Mouse (Mus musculus) heart, adult 8-10 months (tissue): ENCODE measurements around the gene Ctdnep1. TPM values are rescaled to one million over a fixed set of nuclear protein-coding genes. Genes with fewer than 3 reads are reported as not detected.
A peak's percentile ranks its signal among the peaks of the same experiment; 100 is the strongest.

Experiments
- DNase-seq: peaks from one replicate; pipeline ENCODE4 v3.0.0; 2022; ENCODE audit warnings: low spot score
- total RNA-seq, 4 experiments: library from RNA; stranded (reverse); gene quantifications; 2 replicates each; pipeline ENCODE4 v1.2.4; 2022

The Ctdnep1 gene
- total RNA-seq = 100 to 1,000 TPM; 144 to 172 (median 168) TPM

DNA sequence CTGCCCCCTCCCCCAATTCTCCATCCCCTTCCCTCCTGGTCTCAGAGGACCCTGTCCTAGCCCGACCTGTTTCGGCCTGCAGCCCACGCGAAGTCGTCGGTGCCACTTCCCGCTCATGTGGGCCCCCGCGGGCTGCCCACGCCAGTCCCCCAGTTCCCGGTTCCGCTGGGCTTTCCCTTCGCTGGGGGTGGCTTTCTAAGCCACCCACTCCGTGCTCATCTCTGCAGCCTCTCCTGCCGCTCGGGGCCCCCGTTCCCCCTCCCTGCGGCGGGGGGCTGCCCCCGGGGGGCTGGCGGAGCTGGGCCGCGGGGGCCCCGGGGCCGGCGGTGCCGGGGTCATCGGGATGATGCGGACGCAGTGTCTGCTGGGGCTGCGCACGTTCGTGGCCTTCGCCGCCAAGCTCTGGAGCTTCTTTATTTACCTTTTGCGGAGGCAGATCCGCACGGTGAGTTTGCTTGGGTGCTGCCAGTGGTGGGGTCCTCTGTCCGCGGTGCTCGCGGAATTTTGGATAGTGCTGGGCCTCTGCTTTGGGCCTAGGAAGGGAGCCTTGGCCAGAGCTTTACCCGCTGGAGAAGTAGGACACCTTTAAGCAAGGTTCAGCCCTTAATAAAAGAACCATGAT, at the start of gene Ctdnep1:
Gene Ctdnep1, plus strand, starts transcription at position 16 of the 622 bp plus-strand sequence.
- DNase-seq = no peak

- no peak for DNase-seq
Observed at GRCm38 (mm10) chr11:69931769-69932168, 49.2 kb upstream of the Ctdnep1 start.

GRCm38 (mm10) chr11:69932254-69932653, 48.7 kb upstream of the Ctdnep1 start:
- no peak for DNase-seq

DNA sequence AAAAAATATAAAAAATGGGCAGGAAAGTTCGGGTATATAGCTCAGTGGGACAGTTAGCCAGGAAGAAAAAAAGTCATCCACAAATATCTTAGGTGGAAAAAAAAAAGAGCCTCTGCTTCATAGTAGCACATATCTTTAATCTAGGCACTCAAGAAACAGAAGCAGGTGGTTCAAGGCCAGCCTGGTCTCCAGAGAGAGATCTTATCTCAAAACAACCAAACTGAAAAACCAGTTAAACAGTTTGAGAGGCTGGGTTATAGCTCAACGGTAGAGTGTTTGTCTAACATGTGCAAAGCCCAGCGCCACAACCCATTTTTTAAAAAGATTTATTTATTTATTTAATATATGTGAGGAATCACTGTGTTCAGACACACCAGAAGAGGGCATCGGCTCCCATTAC, 47.9 kb upstream of the Ctdnep1 start:
- no peak for DNase-seq

- DNase-seq = peak; percentile 91
Observed at GRCm38 (mm10) chr11:69934169-69934568, 46.8 kb upstream of the Ctdnep1 start.

DNA sequence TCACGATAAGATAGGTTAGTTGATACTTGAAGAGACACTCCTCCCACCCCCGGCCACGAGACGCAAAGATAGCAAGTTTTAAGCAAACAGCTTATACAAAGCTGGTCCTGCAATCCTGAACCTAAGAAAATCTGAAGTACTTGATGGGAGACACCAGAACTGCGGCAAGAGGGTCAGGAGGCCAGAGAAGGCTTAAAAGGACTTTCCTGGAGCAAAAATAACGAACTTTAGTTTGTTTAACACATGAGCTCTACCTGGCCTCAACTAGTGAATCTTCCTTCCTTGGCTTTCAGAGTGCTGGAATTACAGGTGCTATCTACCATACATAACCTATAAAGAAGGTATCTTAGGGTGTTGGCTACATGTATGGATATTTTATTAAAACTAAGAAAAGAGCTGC, 46.3 kb upstream of the Ctdnep1 start:
- no peak for DNase-seq

GRCm38 (mm10) chr11:69935137-69935879, 45.6 kb upstream of the Ctdnep1 start, which contains the start of gene Ybx2:
Gene Ybx2 (plus strand): TSS chr11:69935796.
- DNase-seq = peak; percentile 71

- no peak for DNase-seq
Observed at GRCm38 (mm10) chr11:69936156-69936555, 44.8 kb upstream of the Ctdnep1 start.

DNA sequence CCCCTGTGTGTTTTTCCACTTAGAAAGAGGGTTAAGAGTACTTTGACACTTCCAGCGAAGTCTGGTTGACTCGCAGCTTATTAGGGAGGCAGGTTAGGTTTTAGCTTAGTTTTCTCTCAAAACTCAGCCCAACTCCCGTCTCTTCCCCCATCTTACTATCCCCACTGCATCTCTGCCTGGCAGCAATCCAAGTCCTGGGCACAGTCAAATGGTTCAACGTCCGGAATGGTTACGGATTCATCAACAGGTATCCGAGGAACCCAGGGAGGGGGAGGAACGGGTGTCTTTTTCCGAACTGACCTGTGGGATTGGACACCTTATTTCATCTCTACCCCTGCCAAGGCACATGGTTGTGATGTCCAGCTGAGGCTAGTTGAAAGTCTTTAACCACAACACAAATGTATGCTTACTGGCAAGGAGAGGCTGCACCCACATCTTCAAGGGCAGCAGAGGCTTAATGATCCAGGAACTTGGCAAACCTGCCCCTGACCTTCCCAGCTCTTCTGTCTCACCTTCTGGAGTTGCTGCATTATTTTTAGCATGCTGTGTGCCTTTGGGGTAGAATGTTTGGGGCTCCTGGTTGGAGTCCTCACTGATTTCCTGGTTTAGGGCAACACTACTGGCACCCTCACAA, 44.1 kb upstream of the Ctdnep1 start:
- no peak for DNase-seq

GRCm38 (mm10) chr11:69937385-69937784, 43.6 kb upstream of the Ctdnep1 start:
- DNase-seq = no peak

DNA sequence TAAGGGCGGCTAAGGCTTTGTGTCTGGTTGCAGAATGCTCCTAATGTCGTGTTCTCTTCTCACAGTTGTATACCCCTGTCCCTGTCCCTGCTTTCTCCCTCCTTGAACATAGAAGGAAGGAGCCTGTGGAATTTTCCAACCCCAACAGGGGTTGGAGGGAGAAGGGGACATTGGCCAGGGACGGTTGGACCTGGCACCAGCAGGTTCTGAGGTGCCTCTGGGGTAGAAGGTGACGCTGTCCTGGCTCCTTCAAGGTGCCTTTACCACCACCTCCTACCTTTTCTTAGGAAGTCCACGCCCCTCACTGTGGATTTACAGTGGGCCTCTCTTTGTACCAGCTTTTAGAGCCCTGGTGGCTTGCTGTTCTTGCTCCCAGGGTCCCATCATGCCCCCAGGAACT, 43.1 kb upstream of the Ctdnep1 start:
- DNase-seq = no peak

DNA sequence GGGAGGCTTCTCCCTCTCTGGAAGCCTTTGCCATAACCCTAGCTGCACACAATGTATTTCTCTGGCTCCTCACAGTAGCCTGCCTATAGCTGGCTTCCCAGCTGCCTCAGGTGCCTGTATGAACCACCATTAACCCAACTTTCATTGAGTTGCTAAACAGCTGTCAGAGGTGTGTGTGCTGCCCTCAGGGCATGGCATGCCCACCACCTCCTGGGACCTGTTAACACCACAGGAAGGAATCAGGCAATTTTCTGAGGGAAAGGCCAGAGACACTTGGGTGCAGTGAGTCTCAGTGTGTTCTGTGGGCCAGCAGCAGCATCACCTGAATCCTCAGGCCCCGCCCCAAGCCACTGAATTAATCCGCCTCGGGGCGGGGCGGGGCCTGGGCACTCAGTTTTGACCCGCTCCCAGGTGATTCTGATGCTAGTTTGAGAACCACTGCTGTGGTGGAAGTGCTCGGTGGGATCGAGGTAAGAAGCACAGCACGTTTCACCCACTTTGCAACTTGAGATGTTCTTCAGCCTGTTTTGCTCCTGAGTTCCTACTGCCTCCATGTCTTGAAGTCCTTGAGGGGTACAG, 42.5 kb upstream of the Ctdnep1 start:
- no peak for DNase-seq

GRCm38 (mm10) chr11:69939181-69939580, 41.8 kb upstream of the Ctdnep1 start:
- DNase-seq = no peak

DNA sequence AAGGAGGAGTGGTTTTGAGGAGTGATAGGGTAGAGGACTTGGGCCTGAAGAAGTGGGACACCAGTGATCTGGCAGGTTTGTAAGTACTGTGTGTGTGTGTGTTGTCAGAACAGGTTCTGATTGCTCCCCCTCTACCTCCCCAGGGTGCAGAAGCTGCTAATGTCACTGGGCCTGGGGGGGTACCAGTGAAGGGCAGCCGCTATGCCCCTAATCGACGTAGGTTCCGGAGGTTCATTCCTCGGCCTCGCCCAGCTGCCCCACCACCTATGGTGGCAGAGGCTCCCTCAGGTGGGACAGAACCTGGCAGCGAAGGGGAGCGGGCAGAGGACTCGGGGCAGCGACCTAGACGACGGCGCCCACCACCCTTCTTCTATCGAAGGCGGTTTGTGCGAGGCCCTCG, 41.2 kb upstream of the Ctdnep1 start:
- DNase-seq = no peak

DNA sequence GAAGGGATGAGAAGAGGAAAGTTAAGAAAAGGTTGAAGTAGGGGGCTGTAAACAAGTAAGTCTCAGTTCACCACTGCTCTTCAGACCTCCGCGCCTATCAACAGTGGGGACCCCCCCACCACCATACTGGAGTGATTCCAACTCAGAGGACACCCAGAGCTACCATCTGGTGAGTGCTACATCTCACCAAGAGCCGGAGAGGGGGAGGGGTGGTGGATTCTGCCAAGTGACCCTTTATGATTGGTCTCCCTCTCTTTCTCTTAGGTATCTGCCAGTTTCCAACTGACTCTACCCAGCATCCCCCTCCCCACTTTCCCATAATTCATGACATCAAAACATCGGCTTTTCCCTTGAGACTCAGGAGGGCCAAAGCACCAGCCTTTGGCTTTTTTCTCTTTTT, 40.0 kb upstream of the Ctdnep1 start:
- no peak for DNase-seq

GRCm38 (mm10) chr11:69945216-69945615, 35.7 kb upstream of the Ctdnep1 start:
- no peak for DNase-seq

GRCm38 (mm10) chr11:69945997-69946891, 34.7 kb upstream of the Ctdnep1 start:
- no peak for DNase-seq

- DNase-seq = peak; percentile 54
Observed at GRCm38 (mm10) chr11:69947337-69948065, 33.5 kb upstream of the Ctdnep1 start.

DNA sequence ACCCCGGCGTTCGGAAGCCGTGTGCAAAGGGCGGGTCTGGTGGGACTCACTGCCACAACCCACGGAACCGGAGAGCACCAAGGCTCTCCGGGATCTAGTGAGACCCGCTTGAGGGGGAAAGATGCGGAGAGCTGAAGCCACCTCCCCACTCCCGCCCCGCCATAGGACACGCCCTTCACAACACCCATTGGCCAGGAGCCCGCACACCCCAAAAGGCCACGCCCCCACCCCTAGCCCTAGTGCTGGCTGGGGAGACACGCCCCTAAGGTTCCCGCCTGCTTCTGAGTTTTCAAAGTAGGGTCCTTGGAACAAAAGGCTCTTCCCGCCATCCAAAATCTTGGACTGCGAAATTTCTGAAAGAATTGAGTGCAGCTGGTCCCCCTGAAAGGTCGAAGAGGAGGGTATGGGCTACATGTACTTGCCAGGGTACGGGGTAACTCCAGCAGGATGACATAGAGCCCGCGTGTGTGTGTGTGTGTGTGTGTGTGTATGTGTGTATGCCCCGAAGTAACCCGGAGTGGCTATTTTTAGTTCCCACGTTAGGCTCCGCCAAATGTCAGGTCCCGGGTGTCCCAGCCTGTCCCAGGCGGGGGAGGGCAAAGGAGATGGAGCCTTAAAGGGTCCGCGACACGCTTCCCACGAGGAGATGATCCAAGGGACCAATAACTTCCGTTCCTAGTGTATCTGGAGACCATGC, 32.7 kb upstream of the Ctdnep1 start, which contains the start of gene Slc2a4:
Gene Slc2a4, minus strand, starts transcription at position 123 of the 697 bp plus-strand sequence.
- peak; percentile 91 for DNase-seq

DNA sequence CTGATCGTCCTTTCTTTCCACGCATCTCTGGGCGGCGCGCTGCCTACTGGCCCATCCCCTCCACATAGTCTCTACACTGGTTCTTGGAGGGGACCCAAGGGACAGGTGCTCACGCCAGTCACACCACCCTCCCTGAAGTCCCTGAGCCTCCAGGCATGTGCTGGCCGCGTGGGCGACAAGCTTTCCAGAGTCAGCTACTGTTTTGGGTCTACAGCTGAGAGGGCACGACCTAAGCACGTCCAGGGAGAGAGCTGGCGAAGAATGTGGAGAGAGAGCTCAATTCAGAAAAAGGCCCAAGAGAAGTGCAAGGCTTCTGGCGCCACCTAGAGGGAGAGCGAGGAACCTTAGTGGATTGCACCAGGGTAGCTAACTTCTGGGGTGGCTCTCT, 32.2 kb upstream of the Ctdnep1 start:
- DNase-seq = peak; percentile 91
